Mouse (Mus musculus) gastrocnemius, postnatal 14 days (tissue): ENCODE data around the gene Zc3h15. TPM values are rescaled to one million over a fixed set of nuclear protein-coding genes. Genes with fewer than 3 reads are reported as not detected.
"Not testable (repeated sequence)": the region's sequence is repeated elsewhere in the genome, so short reads cannot be mapped to it uniquely, and the experiment has no call there.

ENCODE experiments used
- DNase-seq: peaks from one replicate; pipeline ENCODE4 v3.0.0; 2021; ENCODE audit warnings: mixed read lengths
- intact Hi-C: fragments of 180-260 bp; cut with DNase I; formaldehyde crosslinking; loops from one replicate; pipeline ENCODE4 v1.15.1; 2025; ENCODE audit warnings: low total_unique reads
- long read RNA-seq, 2 experiments: library from polyadenylated mRNA; stranded (forward); transcript quantifications; one replicate each; pipeline ENCODE4 v2.0.0; 2021
- total RNA-seq, 2 experiments: library from RNA; stranded (reverse); gene quantifications; 2 replicates each; pipeline ENCODE4 v1.2.3; 2021

Gene Zc3h15
- total RNA-seq, result 10 to 100 TPM; 51.8 to 53.4 TPM
- long read RNA-seq, experiment 1, transcript Zc3h15-201 (10 exons, 2,111 nt), result major isoform, 58 of 63 reads
- long read RNA-seq, experiment 1, partial matches to known transcripts, result 5 of 63 reads
- long read RNA-seq, experiment 1, other reads (novel, unspliced or antisense), result 0 of 63 reads
- long read RNA-seq, experiment 2, transcript Zc3h15-201 (10 exons, 2,111 nt), result major isoform, 59 of 66 reads
- long read RNA-seq, experiment 2, partial matches to known transcripts, result 1 of 66 reads
- long read RNA-seq, experiment 2, other reads (novel, unspliced or antisense), result 3 of 66 reads

DNA sequence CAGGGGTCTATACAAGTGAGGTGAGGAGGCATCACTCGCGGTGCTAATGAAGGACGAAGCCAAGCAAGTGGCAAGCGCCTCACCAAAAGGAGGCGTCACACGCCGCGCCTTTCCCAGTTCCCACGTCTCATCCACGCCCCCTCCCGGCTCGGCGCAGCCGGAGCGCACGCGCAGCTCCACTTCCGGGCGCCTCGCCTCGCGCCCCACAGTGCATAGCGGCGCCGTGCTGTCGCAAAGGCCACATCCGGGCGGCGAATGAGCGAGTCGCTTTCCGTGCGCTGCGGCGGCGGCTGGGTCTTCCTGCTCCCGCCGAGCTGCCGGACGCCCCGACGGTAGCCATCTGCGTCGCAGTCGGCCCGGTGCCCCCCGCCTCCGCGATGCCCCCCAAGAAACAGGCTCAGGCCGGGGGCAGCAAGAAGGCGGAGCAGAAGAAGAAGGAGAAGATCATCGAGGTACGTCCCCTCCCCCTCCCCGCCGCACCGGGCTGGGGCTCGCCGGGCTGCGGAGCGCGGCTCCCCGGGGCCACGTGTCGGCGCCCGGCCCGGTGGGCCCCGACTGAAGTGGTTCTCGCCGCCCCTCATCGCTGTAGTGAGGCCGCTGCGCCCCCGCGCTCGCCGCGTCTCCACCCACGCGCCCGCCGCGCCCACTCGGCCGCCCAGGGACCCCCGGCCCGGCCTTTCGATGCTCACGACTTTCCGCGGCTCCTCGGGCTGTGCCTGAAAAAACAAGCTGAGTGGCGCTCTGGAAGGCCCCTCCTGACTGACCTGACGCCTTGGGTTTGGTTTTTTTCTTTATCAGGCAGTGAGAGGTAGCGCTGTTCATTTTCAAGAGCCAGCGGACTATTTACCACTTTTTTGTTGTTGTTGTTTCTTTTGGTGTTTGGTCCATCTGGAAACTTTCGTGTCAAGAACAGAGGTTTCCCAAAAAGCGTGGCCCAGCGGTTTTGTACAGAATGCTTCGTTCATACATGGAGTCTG lies at the start of gene Zc3h15:
Gene Zc3h15, plus strand, starts transcription at position 160 of the 977 bp plus-strand sequence.
- intact Hi-C loops, result no loop called here
- DNase-seq, result peak; percentile 94

DNA sequence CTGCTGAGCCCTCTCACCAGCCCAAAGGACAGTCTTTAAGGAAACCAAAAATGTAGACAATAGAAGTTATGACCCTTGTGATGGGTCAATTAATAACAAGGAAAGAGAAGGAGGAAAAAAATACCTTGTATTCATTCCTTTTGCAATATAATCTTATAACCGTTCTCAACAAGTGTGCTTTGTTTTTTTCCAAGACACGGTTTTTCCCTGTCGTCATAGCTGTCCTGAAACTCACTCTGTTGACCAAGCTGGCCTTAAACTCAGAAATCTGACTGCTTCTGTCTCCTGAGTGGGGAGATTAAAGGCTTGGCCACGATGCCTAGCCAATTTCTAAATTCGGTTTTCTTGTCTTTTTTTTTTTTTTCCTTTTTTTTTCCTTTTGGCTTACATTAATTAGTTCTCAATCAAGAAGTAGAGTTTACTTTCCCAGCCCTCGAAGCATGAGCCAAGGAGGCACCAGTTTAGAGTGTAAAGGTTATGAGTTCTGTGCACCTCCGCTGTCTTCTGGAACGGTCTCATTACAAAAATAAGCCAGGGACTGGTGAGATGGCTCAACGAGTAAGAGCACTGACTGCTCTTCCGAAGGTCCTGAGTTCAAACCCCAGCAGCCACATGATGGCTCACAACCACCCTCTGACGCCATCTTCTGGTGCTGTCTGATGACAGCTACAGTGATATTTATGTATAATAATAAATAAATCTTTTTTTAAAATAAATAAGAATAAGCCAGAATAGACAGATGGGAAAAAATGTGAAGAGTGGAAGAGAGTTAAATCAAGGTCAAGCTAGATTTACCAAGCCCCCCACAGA lies 23.5 kb upstream of the Zc3h15 start:
- DNase-seq, result no peak
- intact Hi-C loops, result no loop called here

DNA sequence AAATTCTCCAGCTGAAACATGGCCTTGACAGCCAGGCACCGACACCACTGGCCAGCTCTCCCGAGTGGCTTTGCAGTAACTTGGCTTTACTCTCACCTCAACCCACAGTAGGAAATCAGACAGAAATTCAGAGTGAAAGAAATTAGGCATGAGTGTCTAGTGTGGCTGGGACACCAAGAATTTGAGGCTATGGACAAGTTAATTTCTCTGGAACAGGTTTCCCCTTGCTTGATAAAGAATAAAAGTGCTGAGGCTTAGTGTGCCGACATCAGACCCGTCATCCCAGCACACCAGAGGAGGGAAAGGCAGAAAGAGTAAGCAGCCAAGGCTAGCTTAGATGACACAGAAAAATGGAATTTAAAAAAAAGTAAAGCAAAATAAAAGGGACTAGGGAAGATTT lies 22.7 kb upstream of the Zc3h15 start:
- no peak for DNase-seq
- intact Hi-C loops, result no loop called here

DNA sequence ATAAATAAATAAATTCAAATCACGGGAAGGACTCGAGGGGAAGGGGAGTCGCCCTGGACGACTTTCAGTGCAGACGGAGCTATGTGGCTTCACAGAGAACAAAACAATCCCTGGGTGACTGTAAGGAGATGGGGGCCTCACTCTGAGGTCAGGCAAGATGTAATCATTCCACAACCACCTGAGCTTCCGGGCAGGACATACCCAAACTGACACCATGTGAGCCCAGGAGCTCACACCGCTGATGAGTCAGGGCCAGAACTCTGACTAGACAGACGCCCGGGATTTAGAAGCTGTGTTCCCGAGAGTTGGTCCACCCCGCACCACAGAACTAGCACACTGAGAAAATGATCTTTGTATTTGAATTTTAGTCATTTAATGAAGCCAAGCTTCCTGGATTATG lies 21.4 kb upstream of the Zc3h15 start:
- intact Hi-C loops, result no loop called here
- DNase-seq, result no peak

DNA sequence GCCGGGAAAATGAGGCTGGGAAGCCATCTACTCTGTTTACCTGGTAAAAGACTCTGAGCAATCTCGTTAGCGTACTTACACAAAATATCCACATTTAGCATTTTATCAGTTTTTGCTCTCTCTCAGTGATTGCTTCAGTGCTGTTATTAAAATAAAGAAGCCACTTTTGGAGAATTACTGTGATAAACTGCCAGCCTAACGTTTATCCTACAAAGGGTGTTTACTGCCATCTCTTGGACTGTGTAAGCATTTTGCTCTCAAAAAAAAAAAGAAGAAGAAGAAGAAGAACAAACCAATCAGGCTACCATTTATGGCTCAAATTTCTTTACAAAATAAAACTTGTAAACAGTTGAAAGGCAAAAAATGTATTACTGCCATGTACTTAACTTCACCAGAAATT lies 20.2 kb upstream of the Zc3h15 start:
- DNase-seq, result no peak
- intact Hi-C loops, result no loop called here

DNA sequence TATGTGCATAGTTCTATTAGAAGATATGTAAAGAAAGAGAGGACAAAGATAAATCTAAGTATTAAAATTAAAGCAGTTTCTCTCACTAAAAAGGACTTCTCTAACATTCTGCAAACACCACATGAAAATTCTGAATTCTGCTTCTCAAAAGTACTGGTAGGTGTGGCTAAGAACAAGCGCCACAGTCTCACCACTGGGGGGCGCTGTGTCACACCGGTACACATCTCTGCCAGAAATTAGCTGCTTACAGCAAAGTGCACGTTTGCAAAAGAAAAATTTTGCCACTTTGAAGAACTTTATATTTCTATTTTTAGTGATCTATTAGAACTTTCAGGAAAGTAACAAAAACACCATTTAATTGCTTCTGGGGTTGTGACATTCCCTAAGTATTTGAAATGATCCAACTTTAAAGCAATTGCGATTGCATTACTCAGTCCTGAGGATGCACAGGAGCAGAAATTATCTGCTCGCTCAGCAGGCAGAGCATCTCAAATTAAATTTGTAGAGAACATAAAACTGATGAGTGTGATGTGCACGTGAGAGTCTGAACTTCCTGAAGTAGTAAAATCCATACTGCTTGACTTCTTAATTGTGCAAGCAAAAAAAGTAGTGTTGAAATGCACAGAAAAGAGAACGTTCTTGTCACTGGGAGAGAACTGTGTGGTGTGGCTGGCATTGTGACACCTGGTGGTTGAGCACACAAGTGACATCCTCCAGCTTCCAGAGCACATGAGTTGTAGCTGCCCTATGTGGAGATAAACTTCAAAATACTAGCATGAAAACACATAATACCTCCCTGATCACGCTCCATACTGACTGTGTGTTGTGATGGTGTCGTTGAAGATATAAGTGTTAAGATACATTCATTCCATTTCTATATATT lies 18.8 kb upstream of the Zc3h15 start:
- peak; percentile 73 for DNase-seq
- intact Hi-C loops, result loop anchor here (5.0 kb wide), 1 partner anchor 147 kb away; no protein-coding TSS in a partner anchor

DNA sequence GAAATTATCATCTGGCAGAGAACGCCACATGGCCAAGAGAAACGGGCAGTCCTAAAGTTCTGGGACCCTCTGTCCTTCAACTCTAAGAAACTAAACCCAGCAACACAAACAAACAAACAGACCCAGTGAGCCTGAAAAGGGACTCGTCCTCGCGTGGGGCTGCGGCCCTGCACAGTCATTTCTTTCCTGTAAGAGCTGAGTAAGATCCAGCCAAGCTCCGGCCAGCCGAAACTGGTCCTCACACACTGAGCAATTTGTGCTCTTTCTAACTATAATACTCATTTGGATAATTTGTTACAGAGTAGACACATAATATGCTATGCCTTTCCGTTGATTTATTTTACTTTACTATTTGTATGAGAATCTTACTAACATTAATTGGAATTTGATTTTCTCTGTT lies 17.4 kb upstream of the Zc3h15 start:
- DNase-seq, result no peak
- intact Hi-C loops, result loop anchor here (5.0 kb wide), 1 partner anchor 145 kb away; no protein-coding TSS in a partner anchor

DNA sequence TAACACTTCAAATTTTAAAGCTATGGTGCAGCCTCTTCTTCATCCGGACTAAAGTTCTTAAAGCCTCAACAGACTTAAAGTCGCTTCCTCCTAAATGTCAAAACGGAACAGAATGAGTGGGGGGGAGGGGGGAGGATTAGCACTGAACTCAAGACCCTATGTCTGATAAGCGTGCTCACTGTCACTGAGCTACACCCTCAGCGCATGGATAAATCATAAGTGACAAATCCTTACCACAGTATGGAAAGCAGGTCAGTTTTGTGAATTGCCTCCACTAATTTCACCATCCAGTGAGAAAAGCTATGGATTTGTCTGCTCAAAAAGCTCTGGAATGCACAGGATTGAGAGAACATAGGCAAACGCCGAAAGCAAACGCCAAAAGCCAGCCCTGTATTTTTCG lies 16.7 kb upstream of the Zc3h15 start:
- no peak for DNase-seq
- intact Hi-C loops, result loop anchor here (5.0 kb wide), 1 partner anchor 145 kb away; no protein-coding TSS in a partner anchor

DNA sequence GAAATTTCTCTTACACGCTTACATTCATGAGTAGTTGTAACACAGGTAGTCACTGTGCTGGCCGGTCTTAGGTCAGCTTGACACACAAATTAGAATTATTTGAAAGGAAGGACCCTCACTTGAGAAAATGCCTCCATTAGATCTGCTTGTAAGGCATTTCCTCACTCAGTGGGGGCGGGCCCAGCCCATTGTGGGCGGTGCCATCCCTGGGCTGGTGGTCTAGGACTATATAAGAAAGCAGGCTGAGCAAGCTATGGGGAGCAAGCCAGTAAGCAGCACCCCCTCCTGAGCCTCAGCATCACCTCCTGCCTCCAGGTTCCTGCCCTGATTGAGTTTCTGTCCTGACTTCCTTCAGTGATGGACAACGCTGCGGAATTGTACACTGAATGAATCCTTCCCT lies 16.3 kb upstream of the Zc3h15 start:
- intact Hi-C loops, result loop anchor here (5.0 kb wide), 1 partner anchor 144 kb away; no protein-coding TSS in a partner anchor

DNA sequence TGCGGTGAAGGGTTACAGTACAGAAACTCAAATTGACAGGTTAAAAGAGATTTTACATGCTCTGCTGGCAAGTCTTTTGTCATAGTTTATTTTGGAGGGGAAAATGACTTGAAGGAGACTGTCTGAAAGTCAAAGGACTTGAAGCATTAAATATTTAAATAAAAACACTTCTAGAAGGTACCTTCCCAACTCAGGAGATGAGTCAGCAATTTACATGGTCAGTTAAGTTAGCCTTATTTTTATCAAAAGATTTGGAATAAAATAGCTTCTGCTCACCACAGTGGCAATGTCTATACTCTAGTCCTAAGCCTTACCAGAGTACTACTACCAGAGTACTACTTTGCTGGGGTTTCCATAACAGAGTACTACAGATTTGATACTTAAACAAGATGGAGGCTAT lies 2.2 kb upstream of the Zc3h15 start:
- no peak for DNase-seq
- intact Hi-C loops, result no loop called here

More for the DNA sequence above, 16.3 kb upstream of the Zc3h15 start:
- DNase-seq, result no peak

DNA sequence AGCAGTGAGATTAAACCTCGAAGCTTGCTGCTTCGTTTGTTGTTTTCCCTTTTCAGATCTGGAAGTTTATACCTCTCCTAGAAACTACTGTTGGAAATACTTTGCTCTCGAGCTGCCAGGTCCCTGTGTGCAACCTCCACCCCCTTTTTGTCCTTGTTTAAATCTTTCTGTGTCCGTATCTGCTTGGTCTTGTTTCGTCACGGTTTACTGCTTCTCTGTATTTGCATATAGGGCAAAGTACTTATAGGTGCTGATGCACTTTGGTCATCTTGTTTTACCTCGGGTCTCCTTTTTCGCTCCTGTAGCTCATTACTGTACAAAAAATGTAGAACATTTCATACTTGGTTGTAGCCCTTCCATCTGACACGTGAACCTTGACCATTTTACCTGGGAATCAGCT lies 4.7 kb downstream of the Zc3h15 start:
- DNase-seq, result no peak
- intact Hi-C loops, result no loop called here

DNA sequence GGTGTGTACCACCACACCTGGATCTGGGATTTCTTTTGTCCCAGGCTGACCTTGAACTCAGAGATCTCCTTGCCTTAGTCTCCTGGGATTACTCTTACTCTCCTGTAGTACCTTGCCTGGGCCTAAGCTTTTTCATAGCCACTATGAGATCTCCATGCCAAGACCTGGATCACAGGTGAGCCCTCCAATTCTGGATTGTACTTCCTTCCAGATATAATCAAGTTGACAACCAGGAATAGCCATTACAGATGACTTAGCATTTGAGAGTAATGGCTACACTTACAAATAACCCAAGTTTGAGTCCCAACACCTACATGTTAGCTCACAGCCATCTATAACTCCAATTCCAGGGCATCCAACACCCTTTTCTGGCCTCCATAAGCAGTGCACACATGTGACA lies 8.4 kb downstream of the Zc3h15 start:
- intact Hi-C loops, result no loop called here
- no peak for DNase-seq

DNA sequence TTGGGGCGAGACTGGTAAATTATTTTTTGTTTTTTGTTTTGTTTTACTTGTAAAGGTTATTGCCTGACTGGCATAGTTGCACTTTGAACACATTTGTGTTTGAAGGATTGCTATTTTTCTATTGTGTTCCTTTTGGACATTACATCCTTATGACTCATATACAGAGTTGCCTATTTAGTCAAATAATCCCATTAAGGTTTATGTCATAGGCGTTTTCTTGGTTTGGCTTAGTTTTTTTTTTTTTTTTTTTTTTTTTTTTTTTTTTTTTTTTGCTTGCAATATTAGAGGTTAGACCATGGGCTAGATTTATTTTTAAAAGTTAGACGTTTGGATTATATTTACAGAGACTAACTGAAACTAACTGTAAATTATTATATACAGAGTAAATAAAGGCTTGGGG lies 15.0 kb downstream of the Zc3h15 start:
- intact Hi-C loops, result no loop called here
- DNase-seq, result no peak

DNA sequence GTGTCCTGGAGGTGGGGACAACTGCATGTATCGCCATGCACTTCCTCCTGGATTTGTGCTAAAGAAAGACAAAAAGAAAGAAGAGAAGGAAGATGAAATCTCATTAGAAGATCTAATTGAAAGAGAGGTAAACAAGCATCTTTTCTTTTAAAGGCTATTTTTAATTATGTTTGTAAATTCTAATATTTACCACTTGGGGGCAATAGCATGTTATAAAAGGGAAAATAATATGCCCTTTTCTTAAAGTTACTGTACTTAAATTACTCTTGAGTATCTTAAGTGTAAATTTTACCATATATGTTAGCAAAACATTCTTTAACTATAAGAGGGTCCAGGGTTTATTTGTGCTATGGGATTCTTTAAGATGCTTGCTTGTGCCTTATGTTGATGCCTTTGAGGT lies 15.9 kb downstream of the Zc3h15 start:
- intact Hi-C loops, result loop anchor here (5.0 to 10.0 kb wide), 2 partner anchors 65 to 107 kb away; partner anchors contain the start of gene Itgav
- DNase-seq, result no peak

DNA sequence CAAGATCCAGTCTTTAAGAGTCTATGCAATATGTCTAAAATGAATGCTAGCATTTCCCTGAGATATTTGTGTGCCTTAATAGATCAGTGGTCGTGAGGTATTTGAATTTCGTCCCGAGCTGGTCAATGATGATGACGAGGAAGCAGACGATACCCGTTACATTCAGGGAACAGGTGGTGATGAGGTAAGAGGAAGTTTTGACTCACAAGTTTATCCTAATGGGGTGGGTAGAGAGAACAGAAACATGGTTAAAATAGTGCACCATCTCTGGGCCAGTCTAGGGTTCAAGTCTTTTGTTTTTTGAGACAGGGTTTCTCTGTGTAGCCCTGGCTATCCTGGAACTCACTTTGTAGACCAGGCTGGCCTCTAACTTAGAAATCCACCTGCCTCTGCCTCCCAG lies 17.1 kb downstream of the Zc3h15 start:
- intact Hi-C loops, result loop anchor here (5.0 to 10.0 kb wide), 2 partner anchors 63 to 106 kb away; partner anchors contain the start of gene Itgav
- no peak for DNase-seq

DNA sequence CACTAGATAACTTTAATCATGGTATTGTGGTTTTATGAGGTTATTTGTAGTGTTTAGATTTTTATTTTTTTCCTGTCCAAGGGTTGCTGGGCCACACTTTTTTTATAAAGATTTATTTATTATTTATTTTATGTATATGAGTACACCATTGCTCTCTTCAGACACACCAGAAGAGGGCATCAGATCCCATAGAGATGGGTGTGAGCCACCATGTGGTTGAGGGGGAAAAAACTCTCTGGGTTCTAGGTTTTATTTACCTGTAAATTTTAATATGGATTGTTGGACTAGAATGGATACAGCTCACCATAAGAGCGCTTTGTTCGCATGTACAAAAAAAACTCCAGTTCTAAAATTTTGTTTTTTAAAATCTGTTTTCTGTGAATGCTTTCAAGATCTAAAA lies 20.8 kb downstream of the Zc3h15 start:
- DNase-seq, result not testable (repeated sequence)
- intact Hi-C loops, result loop anchor here (10.0 kb wide), 1 partner anchor 60 kb away; the partner anchor contains the start of gene Itgav

DNA sequence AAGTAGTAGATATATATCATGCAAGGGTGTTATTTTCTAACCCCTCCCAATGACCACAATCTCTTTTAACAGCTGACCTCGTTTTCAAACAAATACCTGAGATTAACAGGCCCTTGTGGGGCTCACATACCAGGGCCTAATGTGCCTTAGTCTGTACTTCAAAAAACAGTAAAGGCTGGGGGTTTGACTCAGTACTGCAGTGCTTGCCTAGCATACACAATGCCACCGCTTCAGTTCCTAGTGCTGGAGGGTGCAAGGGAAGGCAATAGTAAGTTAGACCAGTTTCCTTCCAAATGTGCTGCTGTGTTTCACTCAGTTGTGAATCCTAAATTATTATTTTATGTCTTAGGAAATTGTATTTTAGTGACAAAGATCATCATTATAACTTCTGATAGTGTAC lies 23.2 kb downstream of the Zc3h15 start:
- intact Hi-C loops, result loop anchor here (10.0 kb wide), 1 partner anchor 57 kb away; the partner anchor contains the start of gene Itgav
- no peak for DNase-seq

DNA sequence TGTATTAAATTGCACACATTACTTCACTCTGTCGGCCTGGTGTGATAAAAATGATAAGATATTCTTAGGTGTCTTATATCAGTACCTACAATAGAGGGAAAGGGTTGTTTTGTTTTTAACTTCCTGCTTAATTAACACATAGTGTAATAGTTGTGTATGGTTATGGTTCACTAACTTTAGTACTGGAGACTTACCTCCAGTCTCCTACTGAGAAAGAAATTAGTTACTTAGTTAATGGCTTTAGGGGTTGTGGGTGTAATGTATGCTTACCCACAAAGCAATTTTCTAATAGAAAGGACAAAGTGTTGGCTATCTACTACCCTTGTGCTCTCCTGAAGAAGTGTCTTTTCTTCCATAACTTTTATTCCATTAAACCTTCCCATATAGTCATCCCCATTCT lies 23.8 kb downstream of the Zc3h15 start:
- intact Hi-C loops, result loop anchor here (10.0 kb wide), 1 partner anchor 57 kb away; the partner anchor contains the start of gene Itgav
- no peak for DNase-seq
